Mouse (Mus musculus) olfactory bulb, adult 2 months (tissue): ENCODE measurements around the gene Fstl1.

Experiments
- CTCF ChIP-seq: fragments of 200-500 bp; IDR thresholded peaks from 2 replicates; pipeline ENCODE4 v1.5.1; 2012; ENCODE audit warnings: low read depth, mild to moderate bottlenecking, low read length, moderate library complexity; ENCODE audit not compliant: insufficient read depth
- POLR2A ChIP-seq: fragments of 200-500 bp; IDR thresholded peaks from 2 replicates; pipeline ENCODE4 v1.6.1; 2012; ENCODE audit warnings: mild to moderate bottlenecking, low read depth, low read length, moderate library complexity; ENCODE audit not compliant: insufficient read depth

- TF ChIP-seq CTCF, result no peak
- TF ChIP-seq POLR2A, result no peak
Observed at GRCm38 (mm10) chr16:37790008-37790780, 13.5 kb downstream of the Fstl1 start.
